Mouse (Mus musculus) CD8-positive naive resting alpha-beta T cell, adult 2 months (primary cell): ENCODE results near the gene Tat.

Experiments used
- DNase-seq, 2 experiments: peaks; one replicate each; pipeline ENCODE4 v3.0.0; 2022; ENCODE audit warnings: low read depth in 2 of 2, low spot score in 2 of 2

Tat gene

GRCm38 (mm10) chr8:109990224-109990623, at the start of gene Tat:
Tat (plus strand) TSS chr8:109990437.
- no peak for DNase-seq

GRCm38 (mm10) chr8:109941606-109942360, 48.5 kb upstream of the Tat start:
- no peak for DNase-seq

GRCm38 (mm10) chr8:109945153-109945632, 45.0 kb upstream of the Tat start:
- DNase-seq = no peak

GRCm38 (mm10) chr8:109945694-109946093, 44.5 kb upstream of the Tat start:
- no peak for DNase-seq

GRCm38 (mm10) chr8:109946272-109946671, 44.0 kb upstream of the Tat start:
- no peak for DNase-seq

- no peak for DNase-seq
Measured at GRCm38 (mm10) chr8:109947447-109948284, 42.6 kb upstream of the Tat start.

- DNase-seq = no peak
Measured at GRCm38 (mm10) chr8:109948285-109948564, 42.0 kb upstream of the Tat start.

GRCm38 (mm10) chr8:109952171-109952570, 38.1 kb upstream of the Tat start:
- no peak for DNase-seq

- no peak for DNase-seq
Measured at GRCm38 (mm10) chr8:109954486-109954948, 35.7 kb upstream of the Tat start.

- DNase-seq = no peak
Measured at GRCm38 (mm10) chr8:109957167-109958028, 32.8 kb upstream of the Tat start.

- no peak for DNase-seq
Measured at GRCm38 (mm10) chr8:109958036-109958655, 32.1 kb upstream of the Tat start.

- no peak for DNase-seq
Measured at GRCm38 (mm10) chr8:109959112-109959511, 31.1 kb upstream of the Tat start.

GRCm38 (mm10) chr8:109961693-109962367, 28.4 kb upstream of the Tat start, which contains the start of gene Marveld3:
Marveld3 (minus strand) TSS chr8:109962203.
- no peak for DNase-seq

GRCm38 (mm10) chr8:109962896-109963295, 27.3 kb upstream of the Tat start:
- no peak for DNase-seq

GRCm38 (mm10) chr8:109963421-109963820, 26.8 kb upstream of the Tat start:
- no peak for DNase-seq

GRCm38 (mm10) chr8:109964106-109964505, 26.1 kb upstream of the Tat start:
- DNase-seq = no peak

- DNase-seq = no peak
Measured at GRCm38 (mm10) chr8:109968837-109969236, 21.4 kb upstream of the Tat start.

- no peak for DNase-seq
Measured at GRCm38 (mm10) chr8:109970323-109970722, 19.9 kb upstream of the Tat start.

GRCm38 (mm10) chr8:109972901-109973300, 17.3 kb upstream of the Tat start:
- no peak for DNase-seq

- no peak for DNase-seq
Measured at GRCm38 (mm10) chr8:109979339-109979738, 10.9 kb upstream of the Tat start.
